In the genomic region with DNA sequence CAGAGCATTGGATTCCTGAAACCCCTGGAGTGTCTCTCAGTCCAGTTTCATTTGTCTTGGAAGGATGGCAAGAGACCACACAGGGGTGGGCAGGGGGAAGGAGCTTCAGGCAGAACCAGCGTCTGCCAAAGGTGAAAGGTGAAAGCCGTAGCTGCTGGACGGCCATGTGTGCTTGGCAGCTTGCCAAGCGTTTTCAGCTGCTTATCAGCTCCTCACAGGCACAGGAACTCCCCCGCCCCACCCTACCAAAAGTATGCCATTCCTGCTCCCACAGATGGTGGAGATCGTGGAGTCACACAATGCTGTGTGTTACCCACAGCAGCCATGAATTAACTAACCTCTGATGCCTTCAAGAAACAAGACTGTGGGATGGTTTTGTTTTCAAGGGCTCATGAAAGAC, we compare ENCODE assay signal across 8 mouse cellular contexts.
DNase-seq lines count a peak whose midpoint lies in the region; ATAC-seq and TF ChIP-seq lines count a peak whose summit lies in the region.

No protein-coding gene starts in this region.

- peak; percentile 38 to 43 for DNase-seq in cerebellum, postnatal 10 days
- DNase-seq in brain, adult 2 months (ENCODE audit: low read depth, low spot score): peak; percentile 18
- DNase-seq in lung, adult 2 months: peak; percentile 7
- DNase-seq in ovary, postnatal 14 days (ENCODE audit: low spot score): no peak
- no peak for DNase-seq in cerebellum, adult 8-10 months
- no peak for DNase-seq in right cerebral cortex, adult 2 months (ENCODE audit: low spot score in 2 of 2)

- 5% methylated on average over 6 of the region's 6 CpGs for WGBS in heart, embryonic 15.5 days
- 4% methylated on average over 6 of the region's 6 CpGs for WGBS in lung, adult 2 months

- no peak for TF ChIP-seq POLR2A in lung, adult 2 months (IDR thresholded peaks at IDR 0.05; ENCODE audit: borderline replicate concordance, extremely low read depth, low read depth, low read length)

- H3K9ac ChIP-seq in heart, embryonic 15.5 days: no peak overlapping the region

- peaks cover 10% of the 10 kb centered on the region for H3K4me1 ChIP-seq in heart, embryonic 15.5 days (replicated peaks)
- H3K4me1 ChIP-seq in lung, adult 2 months (ENCODE audit: control insufficient read depth, insufficient read depth, low read length): peaks cover 8% of the 10 kb centered on the region

- no peak for ATAC-seq in cerebellum, adult (ENCODE audit: insufficient number of reproducible peaks, low FRiP score, low TSS enrichment)
- ATAC-seq in heart, embryonic 15.5 days (replicated peaks; ENCODE audit: insufficient number of reproducible peaks, insufficient read depth, low FRiP score, low read depth): peak; percentile 32

- H3K36me3 ChIP-seq in heart, embryonic 15.5 days: no peaks in the 10 kb centered on the region

- H3K27ac ChIP-seq in heart, embryonic 15.5 days: no peak overlapping the region

- peak overlapping the region; percentile 16; the same call in 1 of the 2 replicates for H3K4me2 ChIP-seq in heart, embryonic 15.5 days

- no peaks in the 10 kb centered on the region for H3K27me3 ChIP-seq in heart, embryonic 15.5 days

- no peak overlapping the region for H3K4me3 ChIP-seq in heart, embryonic 15.5 days
- no peak overlapping the region for H3K4me3 ChIP-seq in lung, adult 2 months (replicated peaks; ENCODE audit: extremely low read depth, low read depth, low read length)

- no peaks in the 10 kb centered on the region for H3K9me3 ChIP-seq in heart, embryonic 15.5 days (replicated peaks)

- TF ChIP-seq CTCF in lung, adult 2 months (IDR thresholded peaks at IDR 0.05; ENCODE audit: insufficient read depth, low read length): no peak

Comparison
In these comparisons a context has a peak if more than half of its experiments do, and no peak if none do; other contexts are left out.
1. DNase-seq: peak in cerebellum, postnatal 10 days (2 of 2), brain, adult 2 months (single experiment) and lung, adult 2 months (single experiment); none in ovary, postnatal 14 days (single experiment), cerebellum, adult 8-10 months (single experiment) and right cerebral cortex, adult 2 months (0 of 2).